Mouse (Mus musculus) embryonic fibroblast, embryonic 13.5 days (primary cell): Measurements from ENCODE around the gene Myo1d.

ENCODE experiments used
- CTCF ChIP-seq: IDR thresholded peaks from 2 replicates; pipeline ENCODE4 v1.5.1; 2011; ENCODE audit warnings: mild to moderate bottlenecking, control low read depth, low read length, moderate library complexity, borderline replicate concordance; ENCODE audit not compliant: insufficient read depth
- POLR2A ChIP-seq: IDR thresholded peaks from 2 replicates; pipeline ENCODE4 v1.6.1; 2011; ENCODE audit warnings: low read depth, mild to moderate bottlenecking, control low read depth, low read length, moderate library complexity

DNA sequence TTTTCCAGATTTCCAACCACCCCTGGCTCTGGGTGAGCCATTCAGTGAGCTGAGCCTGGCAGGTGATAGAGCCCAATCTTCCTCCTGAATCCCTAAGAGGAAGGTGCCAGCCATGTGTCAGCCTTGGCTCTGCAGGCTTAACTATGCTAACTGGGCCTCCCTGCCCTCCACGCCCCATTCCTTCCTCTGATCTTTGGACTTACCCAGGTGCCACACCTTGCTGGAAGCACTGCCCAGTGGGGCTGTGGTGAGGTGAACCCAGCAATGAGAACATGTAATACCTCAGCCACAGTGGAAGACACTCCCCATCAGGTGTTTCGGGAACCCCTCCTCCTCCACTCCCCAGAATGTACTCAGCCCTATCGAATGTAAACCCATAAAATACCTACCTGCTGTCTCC lies 40.3 kb upstream of the Myo1d start:
- no peak for TF ChIP-seq CTCF
- no peak for TF ChIP-seq POLR2A
